Comparison of ENCODE assay signal across 13 mouse cellular contexts in genomic region chr2:103379502-103380160, GRCm38 (mm10). TPM values are rescaled to one million over a fixed set of nuclear protein-coding genes. Genes with fewer than 3 reads are reported as not detected.
DNase-seq lines count a peak whose midpoint lies in the region; ATAC-seq and TF ChIP-seq lines count a peak whose summit lies in the region.
"Had no signal": no experiment of that assay in that cellular context is flagged by ENCODE, and none has a peak within 500 bp of the region (broad histone marks: within the 10 kb centered on the region; RNA-seq: fewer than 3 reads in every experiment).

No protein-coding gene starts in this region.

- no peak overlapping the region for H3K4me3 ChIP-seq in lung, postnatal 0 days (ENCODE audit: low read depth, low read length)
- no peak overlapping the region for H3K4me3 ChIP-seq in midbrain, embryonic 13.5 days (replicated peaks)
- no peak overlapping the region for H3K4me3 ChIP-seq in neural tube, embryonic 15.5 days (replicated peaks)
- H3K4me3 ChIP-seq: forebrain, embryonic 15.5 days; hindbrain, embryonic 13.5 days; midbrain, embryonic 15.5 days had no signal

- no peak overlapping the region for H3K9ac ChIP-seq in lung, postnatal 0 days (replicated peaks; ENCODE audit: low read depth)
- H3K9ac ChIP-seq in midbrain, embryonic 13.5 days (replicated peaks): no peak overlapping the region
- no peak overlapping the region for H3K9ac ChIP-seq in neural tube, embryonic 15.5 days (replicated peaks)
- H3K9ac ChIP-seq: forebrain, embryonic 15.5 days; hindbrain, embryonic 13.5 days; liver, embryonic 14.5 days; midbrain, embryonic 15.5 days had no signal

- no peaks in the 10 kb centered on the region for H3K9me3 ChIP-seq in lung, postnatal 0 days (ENCODE audit: low read length)
- no peaks in the 10 kb centered on the region for H3K9me3 ChIP-seq in midbrain, embryonic 13.5 days
- no peaks in the 10 kb centered on the region for H3K9me3 ChIP-seq in neural tube, embryonic 15.5 days (replicated peaks)
- H3K9me3 ChIP-seq: forebrain, embryonic 15.5 days; hindbrain, embryonic 13.5 days; midbrain, embryonic 15.5 days had no signal

- 45% methylated on average over 9 of the region's 9 CpGs for WGBS in lung, postnatal 0 days
- 89% methylated on average over 9 of the region's 9 CpGs for WGBS in midbrain, embryonic 13.5 days
- 72% methylated on average over 9 of the region's 9 CpGs for WGBS in neural tube, embryonic 15.5 days

- no peak overlapping the region for H3K27ac ChIP-seq in lung, postnatal 0 days (ENCODE audit: low read length)
- no peak overlapping the region for H3K27ac ChIP-seq in midbrain, embryonic 13.5 days
- H3K27ac ChIP-seq in neural tube, embryonic 15.5 days (replicated peaks): no peak overlapping the region
- H3K27ac ChIP-seq: forebrain, embryonic 15.5 days; hindbrain, embryonic 13.5 days; liver, embryonic 14.5 days; midbrain, embryonic 15.5 days had no signal

- no peaks in the 10 kb centered on the region for H3K27me3 ChIP-seq in lung, postnatal 0 days (replicated peaks; ENCODE audit: insufficient read depth, low read length)
- H3K27me3 ChIP-seq in midbrain, embryonic 13.5 days: no peaks in the 10 kb centered on the region
- no peaks in the 10 kb centered on the region for H3K27me3 ChIP-seq in neural tube, embryonic 15.5 days (replicated peaks)
- H3K27me3 ChIP-seq: forebrain, embryonic 15.5 days; hindbrain, embryonic 13.5 days; midbrain, embryonic 15.5 days had no signal

- peak; percentile 35 for ATAC-seq in lung, postnatal 0 days
- no peak for ATAC-seq in midbrain, embryonic 13.5 days
- ATAC-seq in neural tube, embryonic 15.5 days (ENCODE audit: low FRiP score): no peak
- ATAC-seq in CD4-positive, CD25-positive, alpha-beta regulatory T cell, adult 4 months: no peak
- ATAC-seq: forebrain, embryonic 15.5 days; midbrain, embryonic 15.5 days had no signal

- H3K36me3 ChIP-seq in lung, postnatal 0 days (ENCODE audit: insufficient read depth, low read length): no peaks in the 10 kb centered on the region
- no peaks in the 10 kb centered on the region for H3K36me3 ChIP-seq in midbrain, embryonic 13.5 days
- no peaks in the 10 kb centered on the region for H3K36me3 ChIP-seq in neural tube, embryonic 15.5 days
- H3K36me3 ChIP-seq: forebrain, embryonic 15.5 days; hindbrain, embryonic 13.5 days; midbrain, embryonic 15.5 days had no signal

- H3K4me2 ChIP-seq in lung, postnatal 0 days (replicated peaks; ENCODE audit: low read depth, low read length): no peak overlapping the region
- no peak overlapping the region for H3K4me2 ChIP-seq in midbrain, embryonic 13.5 days (replicated peaks)
- no peak overlapping the region for H3K4me2 ChIP-seq in neural tube, embryonic 15.5 days
- H3K4me2 ChIP-seq: forebrain, embryonic 15.5 days; hindbrain, embryonic 13.5 days; midbrain, embryonic 15.5 days had no signal

- no peak for TF ChIP-seq EP300 in lung, postnatal 0 days (IDR thresholded peaks at IDR 0.05)

- TF ChIP-seq CTCF in lung, postnatal 0 days (IDR thresholded peaks at IDR 0.05): no peak

- peak; percentile 9 for DNase-seq in gastrocnemius, postnatal 10 days
- DNase-seq in gastrocnemius, adult 18-20 months (ENCODE audit: low spot score): no peak
- peak; percentile 8 for DNase-seq in adipocyte (ENCODE audit: low spot score)
- peak; percentile 53 to 65 for DNase-seq in heart, postnatal 10 days
- peak; percentile 51 for DNase-seq in lung, postnatal 0 days (ENCODE audit: low spot score)
- DNase-seq: layer of hippocampus, postnatal 36 days had no signal

- intact Hi-C loops in heart, postnatal 10 days (cut with DNase I): no loop called here

- no peaks in the 10 kb centered on the region for H3K4me1 ChIP-seq in lung, postnatal 0 days (ENCODE audit: insufficient read depth, low read depth, low read length)
- H3K4me1 ChIP-seq in midbrain, embryonic 13.5 days (replicated peaks): no peaks in the 10 kb centered on the region
- H3K4me1 ChIP-seq in neural tube, embryonic 15.5 days: no peaks in the 10 kb centered on the region
- H3K4me1 ChIP-seq: forebrain, embryonic 15.5 days; hindbrain, embryonic 13.5 days; midbrain, embryonic 15.5 days had no signal

RNA-seq across cellular contexts. Expression of gene Elf5, which starts 31.9 kb away (rescaled TPM):
- total RNA-seq in gastrocnemius, postnatal 10 days (2021): not detected
- total RNA-seq in gastrocnemius, adult 18-20 months (2021): under 1 TPM; 0.11 to 0.28 TPM
- not detected for total RNA-seq in heart, postnatal 10 days (2021)
- 9.9 and 14.5 TPM in 2 replicates for polyA plus RNA-seq in lung, postnatal 0 days (2015; fragmentation: Nextera tagmentation; extraction: Ambion mirVana)
- polyA plus RNA-seq in midbrain, embryonic 13.5 days (2015; fragmentation: Nextera tagmentation; extraction: Ambion mirVana): not detected in 2 replicates
- not detected in 2 replicates for polyA plus RNA-seq in neural tube, embryonic 15.5 days (2015; fragmentation: Nextera tagmentation; extraction: Ambion mirVana)
- not detected for polyA plus RNA-seq in CD4-positive, CD25-positive, alpha-beta regulatory T cell, adult 4 months (2017; shearing (Covaris generic))
- polyA plus RNA-seq: forebrain, embryonic 15.5 days; hindbrain, embryonic 13.5 days; midbrain, embryonic 15.5 days had no signal

Comparison
In these comparisons a context has a peak if more than half of its experiments do, and no peak if none do; other contexts are left out.
1. RNA of gene Elf5, which starts 31.9 kb away (polyA plus RNA-seq): 9.9 to 14.5 TPM in lung, postnatal 0 days; not detected in CD4-positive, CD25-positive, alpha-beta regulatory T cell, adult 4 months, not detected in midbrain, embryonic 13.5 days and not detected in neural tube, embryonic 15.5 days; every median in the first group is over 10 times any median in the second.